Mouse (Mus musculus) neural tube, embryonic 13.5 days (tissue): ENCODE results near the gene Gm49380. TPM values are rescaled to one million over a fixed set of nuclear protein-coding genes. Genes with fewer than 3 reads are reported as not detected.

ENCODE experiments used
- ATAC-seq: fragments of 200-750 bp; cut with Nextera tagmentation; 2 replicates; pipeline ENCODE4 v1.8.0; 2017; ENCODE audit warnings: low read depth, mild to moderate bottlenecking, moderate TSS enrichment, moderate library complexity
- H3K27ac ChIP-seq: fragments of 300-500 bp; sonication (generic); replicated peaks from 2 replicates; pipeline ENCODE4 v1.5.1; 2015; ENCODE audit warnings: moderate library complexity, mild to moderate bottlenecking, inconsistent platforms
- H3K27me3 ChIP-seq: fragments of 300-500 bp; sonication (generic); 2 replicates; pipeline ENCODE4 v1.6.1; 2015; ENCODE audit warnings: mild to moderate bottlenecking, inconsistent platforms
- H3K36me3 ChIP-seq: fragments of 300-500 bp; sonication (generic); 2 replicates; pipeline ENCODE4 v1.6.1; 2015; ENCODE audit warnings: mild to moderate bottlenecking, inconsistent platforms
- H3K4me1 ChIP-seq: fragments of 300-500 bp; sonication (generic); replicated peaks from 2 replicates; pipeline ENCODE4 v1.6.1; 2015; ENCODE audit warnings: inconsistent platforms
- H3K4me2 ChIP-seq: fragments of 300-500 bp; sonication (generic); 2 replicates; pipeline ENCODE4 v1.6.1; 2015; ENCODE audit warnings: inconsistent platforms, mild to moderate bottlenecking, moderate library complexity
- H3K4me3 ChIP-seq: fragments of 300-500 bp; sonication (generic); 2 replicates; pipeline ENCODE4 v1.5.1; 2015; ENCODE audit warnings: mild to moderate bottlenecking, inconsistent platforms
- H3K9ac ChIP-seq: fragments of 300-500 bp; sonication (generic); 2 replicates; pipeline ENCODE4 v1.6.1; 2015; ENCODE audit warnings: moderate library complexity, mild to moderate bottlenecking, inconsistent platforms
- H3K9me3 ChIP-seq: fragments of 300-500 bp; sonication (generic); 2 replicates; pipeline ENCODE4 v1.6.1; 2016; ENCODE audit warnings: inconsistent platforms
- WGBS: fragments of 180-500 bp; shearing (Covaris S2); methylation state at CpG from one replicate; pipeline ENCODE4 v1.1.7; 2015; 5-methylcytosine and 5-hydroxymethylcytosine counted together
- polyA plus RNA-seq: library from polyadenylated mRNA; unstranded; fragments of >200 nt; fragmentation: Nextera tagmentation; extraction: Ambion mirVana; gene quantifications from 2 replicates; pipeline ENCODE4 v1.2.1, GENCODE M21; 2015

Gene Gm49380
- polyA plus RNA-seq, 1 experiment from 2014 or later = 0.18 TPM

GRCm38 (mm10) chr9:44031946-44032345 is 81.4 kb downstream of the Gm49380 start:
- no peaks in the 10 kb centered on the region for H3K9me3 ChIP-seq
- WGBS = 82% methylated on average over 4 of the region's 4 CpGs
- no peak overlapping the region for H3K9ac ChIP-seq
- no peak overlapping the region for H3K4me2 ChIP-seq
- H3K27ac ChIP-seq = no peak overlapping the region
- no peaks in the 10 kb centered on the region for H3K4me1 ChIP-seq
- no peak overlapping the region for H3K4me3 ChIP-seq
- no peak for ATAC-seq
- no peaks in the 10 kb centered on the region for H3K36me3 ChIP-seq
- no peaks in the 10 kb centered on the region for H3K27me3 ChIP-seq

GRCm38 (mm10) chr9:44031079-44031478 is 82.2 kb downstream of the Gm49380 start:
- Histone ChIP-seq H3K27me3 (no peaks in the 10 kb centered on the region), H3K4me1 (no peaks in the 10 kb centered on the region), H3K9ac (no peak overlapping the region), H3K4me2 (no peak overlapping the region), H3K4me3 (no peak overlapping the region), H3K27ac (no peak overlapping the region), H3K9me3 (no peaks in the 10 kb centered on the region), H3K36me3 (no peaks in the 10 kb centered on the region)
- ATAC-seq = no peak
- 86% methylated on average over 5 of the region's 5 CpGs for WGBS

- Histone ChIP-seq H3K9ac (no peak overlapping the region), H3K36me3 (no peaks in the 10 kb centered on the region), H3K4me2 (no peak overlapping the region), H3K27ac (no peak overlapping the region), H3K9me3 (no peaks in the 10 kb centered on the region), H3K4me3 (no peak overlapping the region), H3K27me3 (no peaks in the 10 kb centered on the region), H3K4me1 (no peaks in the 10 kb centered on the region)
- no peak for ATAC-seq
- WGBS = 86% methylated on average over 4 of the region's 4 CpGs
Observed at GRCm38 (mm10) chr9:44030646-44031045, 82.7 kb downstream of the Gm49380 start.

DNA sequence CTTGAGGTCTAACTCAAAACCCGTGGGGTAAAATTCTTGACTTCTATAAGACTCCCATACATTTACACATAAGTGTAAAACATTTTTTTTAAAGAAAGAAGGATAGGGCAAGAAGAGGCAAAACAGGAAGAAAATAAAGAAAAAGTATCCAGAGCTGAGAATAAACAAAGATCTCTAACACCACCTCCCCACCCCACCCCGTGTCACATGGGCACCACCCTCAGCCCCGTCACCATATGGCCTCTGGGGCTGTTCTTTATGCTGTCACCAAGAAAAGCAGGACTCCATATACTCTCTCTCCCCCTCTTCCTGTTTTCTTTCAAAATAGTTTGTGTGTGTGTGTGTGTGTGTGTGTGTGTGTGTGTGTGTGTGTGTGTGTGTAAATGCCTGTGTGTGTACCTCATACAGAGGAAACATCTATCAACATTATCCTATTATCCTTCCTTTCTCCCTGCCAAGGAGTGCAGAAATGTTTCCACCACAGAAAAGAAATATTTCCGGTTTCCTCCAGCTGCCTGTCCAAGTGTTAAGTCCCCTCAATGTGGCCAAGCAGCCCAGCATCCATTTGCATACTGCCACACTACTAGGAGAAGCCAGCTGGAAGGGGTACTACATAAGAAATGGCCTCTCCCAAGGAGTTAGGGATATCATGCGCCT is 83.6 kb downstream of the Gm49380 start:
- Histone ChIP-seq H3K9me3 (no peaks in the 10 kb centered on the region), H3K27ac (no peak overlapping the region), H3K4me3 (no peak overlapping the region), H3K4me2 (no peak overlapping the region), H3K9ac (no peak overlapping the region), H3K4me1 (no peaks in the 10 kb centered on the region), H3K36me3 (no peaks in the 10 kb centered on the region), H3K27me3 (no peaks in the 10 kb centered on the region)
- WGBS = 64% methylated on average over 5 of the region's 5 CpGs
- ATAC-seq = no peak

GRCm38 (mm10) chr9:44024096-44024495 is 89.2 kb downstream of the Gm49380 start:
- ATAC-seq = no peak
- Histone ChIP-seq H3K27ac (no peak overlapping the region), H3K4me2 (no peak overlapping the region), H3K9me3 (no peaks in the 10 kb centered on the region), H3K4me3 (no peak overlapping the region), H3K27me3 (no peaks in the 10 kb centered on the region), H3K4me1 (no peaks in the 10 kb centered on the region), H3K36me3 (no peaks in the 10 kb centered on the region), H3K9ac (no peak overlapping the region)
- 91% methylated on average over 3 of the region's 3 CpGs for WGBS

DNA sequence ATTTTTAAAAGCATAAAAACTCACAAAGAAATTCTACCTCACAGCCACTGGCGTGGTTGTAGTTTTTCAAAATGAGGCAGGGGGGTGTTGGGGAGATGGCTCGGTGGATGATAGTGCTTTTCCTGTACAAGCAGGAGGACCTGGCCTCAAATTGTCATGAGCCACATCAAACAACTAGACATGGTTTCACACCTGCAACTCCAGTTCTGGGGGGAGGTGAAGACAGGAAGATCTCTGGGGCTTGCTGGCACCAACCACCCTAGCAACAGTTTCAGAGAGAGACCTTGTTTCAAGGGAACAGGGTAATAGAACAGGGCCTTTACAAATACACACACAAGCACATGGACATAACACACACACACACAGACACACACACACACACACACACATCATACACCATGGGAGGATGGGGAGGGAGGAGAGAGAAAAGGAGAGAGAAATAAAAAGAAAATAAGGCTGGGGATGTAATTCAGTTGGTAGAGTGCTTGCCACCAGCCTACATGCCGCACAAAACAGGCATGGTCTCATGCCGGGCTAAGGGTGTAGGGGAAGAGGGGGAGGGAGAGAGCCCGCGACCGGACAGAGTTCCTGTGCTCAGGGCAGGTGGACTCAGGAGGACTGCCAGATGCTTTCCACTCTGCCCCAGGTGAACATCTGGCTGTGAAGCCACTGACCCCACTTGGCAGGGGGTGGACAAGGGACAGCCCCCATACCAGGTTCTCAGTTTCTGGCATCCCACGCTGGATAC is 91.0 kb downstream of the Gm49380 start:
- WGBS = 65% methylated on average over 8 of the region's 8 CpGs
- Histone ChIP-seq H3K9me3 (no peaks in the 10 kb centered on the region), H3K27ac (no peak overlapping the region)

DNA sequence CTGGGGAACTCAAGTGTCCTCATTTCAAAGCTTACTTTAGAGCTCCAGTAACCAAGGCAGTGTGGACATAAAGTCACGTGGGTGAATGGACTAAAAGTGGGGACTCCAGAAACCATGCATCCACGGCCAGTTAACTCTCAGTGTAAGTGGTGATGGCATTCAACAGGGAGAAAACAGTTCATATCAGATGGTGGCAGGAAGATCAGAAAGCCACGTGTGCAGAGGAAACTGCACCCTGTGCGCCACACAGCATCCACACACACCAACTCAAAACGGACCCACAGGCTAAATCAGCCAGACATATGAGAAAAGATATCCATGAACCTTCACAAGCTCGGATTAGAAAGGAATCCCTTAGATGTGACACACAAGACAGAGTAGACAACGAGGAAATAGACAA is 93.3 kb downstream of the Gm49380 start:
- no peaks in the 10 kb centered on the region for H3K36me3 ChIP-seq
- H3K4me2 ChIP-seq = no peak overlapping the region
- H3K4me1 ChIP-seq = no peaks in the 10 kb centered on the region
- H3K4me3 ChIP-seq = no peak overlapping the region
- WGBS = 87% methylated on average over 7 of the region's 7 CpGs
- no peaks in the 10 kb centered on the region for H3K9me3 ChIP-seq
- ATAC-seq = no peak
- no peak overlapping the region for H3K9ac ChIP-seq
- H3K27ac ChIP-seq = no peak overlapping the region
- no peaks in the 10 kb centered on the region for H3K27me3 ChIP-seq

More for the DNA sequence above, 91.0 kb downstream of the Gm49380 start:
- H3K36me3 ChIP-seq = no peaks in the 10 kb centered on the region
- H3K4me1 ChIP-seq = no peaks in the 10 kb centered on the region
- H3K4me2 ChIP-seq = no peak overlapping the region
- no peak overlapping the region for H3K4me3 ChIP-seq
- no peaks in the 10 kb centered on the region for H3K27me3 ChIP-seq
- no peak overlapping the region for H3K9ac ChIP-seq
- ATAC-seq = no peak

GRCm38 (mm10) chr9:44017846-44018245 is 95.5 kb downstream of the Gm49380 start:
- no peak for ATAC-seq
- WGBS = 74% methylated on average over 5 of the region's 5 CpGs
- no peak overlapping the region for H3K4me3 ChIP-seq
- H3K36me3 ChIP-seq = no peaks in the 10 kb centered on the region
- no peak overlapping the region for H3K27ac ChIP-seq
- H3K4me2 ChIP-seq = no peak overlapping the region
- H3K4me1 ChIP-seq = peaks cover 4% of the 10 kb centered on the region; the same call in 1 of the 2 replicates
- H3K9ac ChIP-seq = no peak overlapping the region
- no peaks in the 10 kb centered on the region for H3K9me3 ChIP-seq
- H3K27me3 ChIP-seq = no peaks in the 10 kb centered on the region

Other genes with a start within 250 kb of the Gm49380 start
- 1.2 and 2.8 TPM in 2 replicates for gene Thy1, start 70.1 kb downstream of the Gm49380 start, polyA plus RNA-seq
- gene Usp2, start 46.5 kb downstream of the Gm49380 start, polyA plus RNA-seq = 8.7 and 12.6 TPM in 2 replicates
- gene Mfrp, start 11.8 kb downstream of the Gm49380 start, polyA plus RNA-seq = not detected in 2 replicates
- 3.1 and 3.6 TPM in 2 replicates for gene C1qtnf5, start 6.3 kb downstream of the Gm49380 start, polyA plus RNA-seq
- gene Rnf26, start within 50 bp of the Gm49380 start, polyA plus RNA-seq = 34.5 and 35.4 TPM in 2 replicates
- gene Mcam, start 21.0 kb upstream of the Gm49380 start, polyA plus RNA-seq = 21.0 and 23.6 TPM in 2 replicates
- gene Cbl, start 120.5 kb upstream of the Gm49380 start, polyA plus RNA-seq = 20.1 and 21.1 TPM in 2 replicates
- gene Ccdc153, start 127.2 kb upstream of the Gm49380 start, polyA plus RNA-seq = not detected in 2 replicates
- 0.33 and 0.48 TPM in 2 replicates for gene Pdzd3, start 138.0 kb upstream of the Gm49380 start, polyA plus RNA-seq
- 4.5 and 4.7 TPM in 2 replicates for gene Nlrx1, start 155.1 kb upstream of the Gm49380 start, polyA plus RNA-seq
- 21.1 and 22.5 TPM in 2 replicates for gene Abcg4, start 175.1 kb upstream of the Gm49380 start, polyA plus RNA-seq
- gene Hinfp, start 192.2 kb upstream of the Gm49380 start, polyA plus RNA-seq = 25.1 and 31.9 TPM in 2 replicates
- 22.9 and 28.7 TPM in 2 replicates for gene C2cd2l, start 206.8 kb upstream of the Gm49380 start, polyA plus RNA-seq
- 37.3 and 41.2 TPM in 2 replicates for gene Dpagt1, start 212.5 kb upstream of the Gm49380 start, polyA plus RNA-seq
- 131 TPM in 2 replicates for gene H2afx, start 221.2 kb upstream of the Gm49380 start, polyA plus RNA-seq
- gene Hmbs, start 230.7 kb upstream of the Gm49380 start, polyA plus RNA-seq = 58.2 and 59.4 TPM in 2 replicates
- gene Vps11, start 248.2 kb upstream of the Gm49380 start, polyA plus RNA-seq = 36.5 and 39.2 TPM in 2 replicates